Mouse (Mus musculus) CH12.LX (cell line): ENCODE data around the gene Pde3a.

Experiments used
- CHD2 ChIP-seq: IDR thresholded peaks from 2 replicates; pipeline ENCODE4 v1.6.1; 2011; ENCODE audit warnings: low read length, improper control_type of control experiment
- E2F4 ChIP-seq: IDR thresholded peaks from 2 replicates; pipeline ENCODE4 v1.6.1; 2011; ENCODE audit warnings: low read depth, low read length, improper control_type of control experiment; ENCODE audit not compliant: insufficient replicate concordance
- EP300 ChIP-seq: IDR thresholded peaks from 2 replicates; pipeline ENCODE4 v1.6.1; 2011; ENCODE audit warnings: low read length, improper control_type of control experiment
- MAFK ChIP-seq: IDR thresholded peaks from 2 replicates; pipeline ENCODE4 v1.6.1; 2011; ENCODE audit warnings: low read length, improper control_type of control experiment; ENCODE audit not compliant: insufficient replicate concordance
- MAX ChIP-seq: IDR thresholded peaks from 2 replicates; pipeline ENCODE4 v1.6.1; 2011; ENCODE audit warnings: low read length, improper control_type of control experiment
- POLR2A ChIP-seq: IDR thresholded peaks from 2 replicates; pipeline ENCODE4 v1.6.1; 2011; ENCODE audit warnings: low read depth, mild to moderate bottlenecking, improper control_type of control experiment, low read length
- TBP ChIP-seq: conservative IDR thresholded peaks from 2 replicates; pipeline ENCODE4 v1.6.1; 2011; ENCODE audit warnings: low read depth, low read length, improper control_type of control experiment
- ZNF384 ChIP-seq: IDR thresholded peaks from 2 replicates; pipeline ENCODE4 v1.6.1; 2012; ENCODE audit warnings: low read depth, low read length, improper control_type of control experiment, inconsistent platforms

DNA sequence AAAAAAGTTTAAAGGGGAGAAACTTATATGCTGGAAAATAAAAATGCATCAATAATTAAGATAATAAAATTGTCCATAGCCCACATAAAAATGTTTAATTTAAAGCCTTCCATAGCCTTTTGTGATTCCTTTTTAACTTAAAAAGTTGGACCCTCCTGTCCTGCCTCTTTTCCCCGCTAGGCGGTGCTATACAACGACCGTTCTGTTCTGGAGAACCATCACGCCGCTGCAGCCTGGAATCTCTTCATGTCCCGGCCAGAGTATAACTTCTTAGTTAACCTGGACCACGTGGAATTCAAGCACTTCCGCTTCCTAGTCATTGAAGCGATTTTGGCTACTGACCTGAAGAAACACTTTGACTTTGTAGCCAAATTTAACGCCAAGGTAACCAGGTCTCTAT lies 239.6 kb downstream of the Pde3a start:
- no peak for TF ChIP-seq MAX
- no peak for TF ChIP-seq CHD2
- TF ChIP-seq ZNF384 = no peak
- TF ChIP-seq TBP = no peak
- no peak for TF ChIP-seq POLR2A
- TF ChIP-seq EP300 = no peak
- no peak for TF ChIP-seq E2F4
- no peak for TF ChIP-seq MAFK
